Mouse (Mus musculus) liver, embryonic 14.5 days (tissue): ENCODE measurements around the gene Cnr2.

ENCODE experiments used
- CTCF ChIP-seq: IDR thresholded peaks from 2 replicates; pipeline ENCODE4 v1.5.1; 2016; ENCODE audit warnings: antibody characterized with exemption, low read depth, control low read depth
- EP300 ChIP-seq: IDR thresholded peaks from 2 replicates; pipeline ENCODE4 v1.6.1; 2016; ENCODE audit warnings: antibody characterized with exemption, low read depth

GRCm38 (mm10) chr4:135935502-135935901 lies 40.3 kb downstream of the Cnr2 start:
- TF ChIP-seq EP300 = no peak
- TF ChIP-seq CTCF = no peak
